Mouse (Mus musculus): Measurements from ENCODE around the gene Maco1.

- TF ChIP-seq CTCF (IDR thresholded peaks at IDR 0.05; ENCODE audit: borderline replicate concordance, insufficient read depth, low read length): no peak
- TF ChIP-seq POLR2A (IDR thresholded peaks at IDR 0.05; ENCODE audit: low read depth, low read length): no peak
Measured at GRCm38 (mm10) chr4:134800693-134801092, 52.5 kb downstream of the Maco1 start.

Data from embryonic fibroblast, embryonic 13.5 days (primary cell).